ENCODE assay signal across 17 mouse cellular contexts in the genomic region with DNA sequence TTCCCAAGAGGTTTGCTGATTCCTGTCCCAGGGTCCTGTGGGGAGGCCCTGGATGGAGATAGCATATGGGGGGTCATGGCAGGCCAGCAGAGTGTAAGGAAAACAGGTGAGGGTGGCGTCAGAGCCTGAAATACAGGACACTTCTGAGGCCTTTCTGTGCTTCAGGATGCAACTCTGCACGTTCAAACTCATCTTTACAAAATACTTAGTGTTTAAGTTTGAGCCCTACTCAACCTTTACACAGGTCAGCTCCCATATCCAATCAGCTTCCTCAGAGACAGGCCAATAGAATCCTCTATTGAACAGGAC.
"Had no signal": no experiment of that assay in that cellular context is flagged by ENCODE, and none has a peak within 500 bp of the region (broad histone marks: within the 10 kb centered on the region; RNA-seq: fewer than 3 reads in every experiment).

No protein-coding gene starts in this region.

- H3K27me3 ChIP-seq: intestine, embryonic 15.5 days; limb, embryonic 13.5 days; neural tube, embryonic 13.5 days had no signal

- H3K4me2 ChIP-seq: intestine, embryonic 15.5 days; limb, embryonic 13.5 days; midbrain, embryonic 12.5 days; neural tube, embryonic 13.5 days had no signal

- H3K9ac ChIP-seq: intestine, embryonic 15.5 days; limb, embryonic 13.5 days; midbrain, embryonic 12.5 days; neural tube, embryonic 13.5 days had no signal

- H3K27ac ChIP-seq: intestine, embryonic 15.5 days; limb, embryonic 10.5 days; limb, embryonic 13.5 days; midbrain, embryonic 12.5 days; neural tube, embryonic 13.5 days had no signal

- DNase-seq: kidney, adult 18-20 months; kidney, adult 9 months; kidney, postnatal 14 days; kidney, postnatal 4 days; lung, adult 2 months; lung, postnatal 14 days; lung, postnatal 4 days; retina, postnatal 1 day; right cerebral cortex, postnatal 25 days; thymus, postnatal 25 days had no signal

- H3K4me3 ChIP-seq: intestine, embryonic 15.5 days; limb, embryonic 10.5 days; limb, embryonic 13.5 days; midbrain, embryonic 12.5 days; myocyte; neural tube, embryonic 13.5 days had no signal

- H3K9me3 ChIP-seq: intestine, embryonic 15.5 days; limb, embryonic 10.5 days; limb, embryonic 13.5 days; midbrain, embryonic 12.5 days; neural tube, embryonic 13.5 days had no signal

- H3K36me3 ChIP-seq: intestine, embryonic 15.5 days; limb, embryonic 10.5 days; limb, embryonic 13.5 days; midbrain, embryonic 12.5 days; neural tube, embryonic 13.5 days had no signal

- ATAC-seq: intestine, embryonic 15.5 days; midbrain, embryonic 16.5 days had no signal
